Mouse (Mus musculus) urinary bladder, postnatal 36 days (tissue): ENCODE results near the gene Gmip.

Source experiments
- DNase-seq, 2 experiments: peaks; one replicate each; pipeline ENCODE4 v3.0.0; 2022; ENCODE audit warnings: low spot score in 2 of 2, mixed read lengths in 1 of 2

Gene Gmip

DNA sequence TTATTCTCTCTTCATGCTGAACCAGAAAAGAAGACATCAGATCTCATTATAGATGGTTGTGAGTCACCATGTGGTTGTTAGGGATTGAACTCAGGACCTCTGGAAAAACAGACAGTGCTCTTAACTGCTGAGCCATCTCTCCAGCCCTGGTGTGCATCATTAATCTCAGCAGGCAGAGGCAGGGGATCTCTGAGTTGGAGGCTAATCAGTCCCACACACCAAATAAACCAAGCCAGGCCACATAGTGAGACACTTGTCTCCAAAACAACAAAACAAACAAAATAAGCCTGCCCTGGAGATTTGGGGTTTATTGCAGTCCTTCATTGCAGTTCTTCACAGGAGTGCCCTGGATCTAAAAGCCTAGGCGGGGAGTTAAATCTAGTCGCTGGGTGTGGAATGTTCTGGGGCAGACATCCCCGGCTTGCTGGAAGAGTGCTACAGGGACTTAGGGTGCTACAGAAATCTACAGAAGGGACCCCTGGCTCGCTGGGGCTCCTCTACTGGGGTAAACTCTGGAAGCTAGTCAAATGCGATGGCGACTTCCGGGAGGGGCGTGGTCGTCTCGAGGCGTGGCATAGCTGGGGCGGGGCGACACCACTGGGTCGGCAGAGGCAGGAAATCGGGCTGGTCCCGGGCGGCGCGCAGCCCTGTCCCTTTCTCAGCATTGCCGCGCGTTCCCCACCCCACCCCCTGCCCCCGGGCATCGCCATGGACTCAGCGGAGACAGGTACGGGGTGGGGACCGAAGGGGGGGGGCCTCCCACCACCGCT is at the start of gene Gmip:
Gene Gmip, plus strand, starts transcription at position 586 of the 770 bp plus-strand sequence.
- DNase-seq: peak; percentile 68 to 84

GRCm38 (mm10) chr8:69761814-69762445 is 46.5 kb upstream of the Gmip start:
- DNase-seq: no peak

DNA sequence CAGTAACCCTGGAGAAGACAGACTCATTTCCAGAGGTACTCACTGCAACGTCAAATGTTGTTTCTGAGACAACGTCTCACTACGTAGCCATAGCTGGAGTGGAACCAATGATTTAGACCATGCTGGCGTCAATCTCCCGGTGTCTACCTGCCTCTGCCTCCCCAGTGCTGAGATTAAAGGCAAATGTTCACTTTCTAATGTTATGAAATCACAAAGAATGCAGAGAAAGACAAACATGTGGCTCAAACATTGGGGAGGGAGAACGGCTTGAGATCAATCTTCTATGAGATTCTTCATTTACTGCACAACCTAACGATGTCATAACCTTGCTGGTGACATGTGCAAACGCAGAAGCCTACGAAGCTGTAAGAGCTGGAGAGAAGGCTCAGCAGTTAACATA is 37.3 kb upstream of the Gmip start:
- DNase-seq: no peak

GRCm38 (mm10) chr8:69772106-69772505 is 36.4 kb upstream of the Gmip start:
- no peak for DNase-seq

GRCm38 (mm10) chr8:69774503-69775148 is 33.9 kb upstream of the Gmip start, which contains the start of gene Gm20422:
Gm20422 (minus strand) TSS chr8:69774886.
- peak; percentile 81 to 85 for DNase-seq

DNA sequence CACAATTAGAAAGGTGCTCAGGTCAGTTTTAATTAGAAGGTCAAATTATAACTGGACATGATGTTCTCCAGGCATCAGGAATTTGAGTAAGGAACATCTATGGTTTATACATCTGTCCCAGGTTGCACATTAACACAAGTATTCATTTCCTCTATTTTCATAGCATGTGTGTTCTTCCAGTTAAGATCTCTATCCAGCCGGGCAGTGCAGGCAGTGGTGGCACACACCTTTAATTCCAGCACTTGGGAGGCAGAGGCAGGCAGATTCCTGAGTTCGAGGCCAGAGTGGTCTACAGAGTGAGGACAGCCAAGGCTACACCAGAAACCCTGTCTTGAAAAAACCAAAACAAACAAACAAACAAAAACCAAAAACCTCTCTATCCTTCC is 33.3 kb upstream of the Gmip start:
- DNase-seq: no peak

DNA sequence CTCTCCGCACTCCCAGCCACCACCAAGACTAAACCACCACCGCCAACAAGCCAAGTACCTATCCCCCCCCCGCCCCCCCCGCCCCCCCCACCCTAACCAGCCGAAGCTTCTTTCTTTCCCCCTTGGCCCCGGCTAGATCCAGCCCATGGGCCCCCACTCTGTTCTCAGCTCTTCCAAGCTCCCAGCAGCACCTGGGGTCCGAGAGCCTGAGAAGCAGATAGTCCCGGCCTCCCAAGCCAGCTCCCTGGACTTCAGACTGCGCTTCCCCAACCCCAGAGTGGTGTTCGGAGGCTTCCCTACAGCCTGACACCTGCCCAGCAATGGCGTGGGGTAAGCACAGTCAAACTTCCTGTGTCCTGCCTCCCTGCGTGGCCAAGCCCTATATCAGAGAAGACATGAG is 31.4 kb upstream of the Gmip start:
- DNase-seq: no peak

DNA sequence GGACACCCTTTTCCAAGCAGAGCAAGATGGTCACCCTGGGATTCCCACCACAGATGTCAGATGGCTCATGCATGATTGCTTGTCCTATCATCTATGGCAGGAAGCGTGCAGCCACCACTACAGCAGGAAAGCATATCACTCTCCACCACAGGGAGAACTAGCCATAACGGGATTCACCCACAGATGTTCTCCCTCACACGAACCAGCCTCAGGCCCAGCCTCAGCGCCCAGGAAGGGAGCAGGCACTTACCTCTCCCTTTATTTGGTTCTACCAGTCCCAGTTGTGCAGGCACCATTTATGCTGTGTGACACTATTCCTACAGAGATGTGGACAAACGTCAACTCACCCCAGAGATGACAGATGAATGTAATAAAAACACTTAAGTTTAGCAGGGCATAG is 19.4 kb upstream of the Gmip start:
- DNase-seq: no peak

- no peak for DNase-seq
Measured at GRCm38 (mm10) chr8:69789731-69790130, 18.7 kb upstream of the Gmip start.

- DNase-seq: no peak
Measured at GRCm38 (mm10) chr8:69790364-69790763, 18.1 kb upstream of the Gmip start.

- DNase-seq: peak; percentile 86 to 89
Measured at GRCm38 (mm10) chr8:69790773-69791367, 17.6 kb upstream of the Gmip start, which contains the start of the genes Atp13a1 and Zfp866. Atp13a1 (plus strand) TSS chr8:69791163. Zfp866 (minus strand) TSS chr8:69791178.

DNA sequence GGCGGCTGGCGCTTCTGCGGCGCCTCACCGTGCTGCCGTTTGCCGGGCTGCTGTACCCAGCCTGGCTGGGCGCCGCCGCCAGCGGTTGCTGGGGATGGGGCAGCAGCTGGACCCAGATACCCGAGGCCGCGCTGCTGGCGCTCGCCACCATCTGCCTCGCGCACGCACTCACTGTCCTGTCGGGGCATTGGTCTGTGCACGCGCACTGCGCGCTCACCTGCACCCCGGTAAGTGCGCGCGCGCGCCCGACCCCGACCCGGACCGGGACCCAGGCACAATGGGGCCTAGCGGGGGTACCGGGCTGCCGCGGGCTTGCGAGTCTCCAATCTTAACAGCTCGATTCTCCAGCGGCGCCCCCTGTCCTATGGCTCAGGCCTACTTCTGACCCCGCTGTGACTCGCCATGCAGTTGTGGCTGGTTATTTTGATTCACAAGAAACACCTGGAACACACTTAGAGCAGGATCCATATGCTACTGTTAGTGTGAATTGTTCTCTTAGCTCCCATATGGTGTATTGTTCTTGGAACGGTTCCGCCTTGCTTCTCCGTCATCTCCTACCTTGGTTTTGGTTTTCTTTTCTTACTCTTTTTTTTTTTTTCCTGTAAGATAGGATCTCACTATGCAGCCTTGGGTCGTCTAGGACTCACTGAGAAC is 16.9 kb upstream of the Gmip start:
- DNase-seq: no peak

- DNase-seq: no peak
Measured at GRCm38 (mm10) chr8:69793666-69794065, 14.8 kb upstream of the Gmip start.

GRCm38 (mm10) chr8:69794096-69794495 is 14.4 kb upstream of the Gmip start:
- peak in 1 of 2 experiments; percentile 27 for DNase-seq

DNA sequence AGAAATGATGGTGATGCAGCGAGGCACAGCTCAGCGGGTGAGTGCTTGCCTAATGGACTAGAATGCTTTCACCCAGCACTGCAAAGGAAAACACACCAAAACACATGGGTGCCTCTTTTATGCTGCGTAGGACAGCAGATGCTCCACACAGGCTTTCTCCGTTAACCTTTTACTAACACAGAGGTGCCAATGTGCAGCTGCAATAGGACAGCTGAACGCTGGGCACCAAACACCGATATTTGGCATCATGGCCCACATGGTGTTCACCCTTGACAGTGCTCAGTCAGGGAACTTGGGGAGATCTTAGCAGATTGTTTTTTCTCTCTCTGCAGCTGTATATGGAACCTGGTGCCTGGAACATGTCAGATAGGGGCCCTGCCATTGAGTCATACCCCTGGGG is 13.6 kb upstream of the Gmip start:
- no peak for DNase-seq

GRCm38 (mm10) chr8:69796721-69797345 is 11.6 kb upstream of the Gmip start:
- DNase-seq: no peak

DNA sequence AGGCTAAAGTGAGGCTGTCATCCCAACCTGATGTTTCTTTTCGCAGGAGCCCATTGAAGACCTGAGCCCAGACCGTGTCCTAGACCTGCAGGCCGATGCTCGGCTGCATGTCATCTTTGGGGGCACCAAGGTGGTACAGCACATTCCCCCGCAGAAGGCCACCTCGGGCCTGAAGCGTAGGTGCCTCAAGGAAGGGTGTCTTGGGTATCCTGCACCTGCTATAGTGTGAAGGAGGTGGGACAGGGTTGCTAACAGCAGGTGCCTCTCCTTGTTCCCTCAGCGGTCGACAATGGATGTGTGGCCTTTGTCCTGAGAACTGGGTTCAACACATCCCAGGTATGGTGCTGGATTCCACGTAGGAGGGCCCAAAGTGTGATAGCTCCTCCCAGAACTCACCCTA is 10.8 kb upstream of the Gmip start:
- no peak for DNase-seq

GRCm38 (mm10) chr8:69799261-69799660 is 9.2 kb upstream of the Gmip start:
- no peak for DNase-seq

DNA sequence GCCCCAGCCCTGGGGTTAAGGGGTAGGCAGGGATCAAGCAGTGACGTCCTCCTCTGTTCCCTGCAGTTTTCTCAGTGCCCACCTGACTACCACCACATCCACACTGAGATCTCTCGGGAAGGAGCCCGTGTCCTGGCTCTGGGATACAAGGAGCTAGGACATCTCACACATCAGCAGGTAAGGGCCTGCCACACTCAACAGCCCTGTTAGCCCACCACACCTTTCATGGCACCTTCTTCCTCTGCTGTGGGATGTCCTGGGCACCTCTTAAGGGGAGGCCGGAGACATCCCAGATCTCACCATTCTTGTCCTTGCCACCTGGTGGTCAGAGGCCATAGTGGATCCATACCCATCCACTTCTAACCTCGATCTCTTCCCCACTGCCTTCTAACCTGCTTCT is 8.5 kb upstream of the Gmip start:
- DNase-seq: no peak

DNA sequence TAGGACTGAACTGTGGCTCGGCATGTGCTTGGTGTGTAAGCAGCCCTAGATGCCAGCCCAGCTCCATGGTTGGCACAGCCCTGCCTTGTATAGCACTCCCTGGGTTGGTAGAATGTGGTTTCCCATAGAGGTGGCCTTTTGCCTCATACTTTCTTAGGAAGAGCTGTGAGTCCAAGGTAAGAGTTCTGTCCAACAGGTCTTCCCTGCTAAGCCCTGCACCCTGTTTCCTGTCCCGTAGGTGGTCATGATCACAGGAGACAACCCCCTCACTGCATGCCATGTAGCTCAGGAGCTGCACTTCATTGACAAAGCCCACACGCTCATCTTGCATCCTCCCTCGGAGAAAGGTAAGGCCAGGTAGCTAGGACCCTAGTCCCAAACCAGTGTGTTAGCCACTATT is 6.7 kb upstream of the Gmip start:
- DNase-seq: no peak

- no peak for DNase-seq
Measured at GRCm38 (mm10) chr8:69802216-69802615, 6.3 kb upstream of the Gmip start.
